Mouse (Mus musculus) E14TG2a.4 (cell line): Measurements from ENCODE around the gene Wdr25.
"Not testable (repeated sequence)": the region's sequence is repeated elsewhere in the genome, so short reads cannot be mapped to it uniquely, and the experiment has no call there.

Experiments used
- H3K27me3 ChIP-seq: 2 replicates; pipeline ENCODE4 v1.6.1; 2014; ENCODE audit warnings: low read length, control low read depth; ENCODE audit not compliant: insufficient read depth
- H3K36me3 ChIP-seq: 2 replicates; pipeline ENCODE4 v1.6.1; 2014; ENCODE audit warnings: low read length, control low read depth; ENCODE audit not compliant: insufficient read depth
- H3K4me1 ChIP-seq: replicated peaks from 2 replicates; pipeline ENCODE4 v1.6.1; 2014; ENCODE audit warnings: low read depth, low read length, control low read depth
- H3K4me3 ChIP-seq: replicated peaks from 2 replicates; pipeline ENCODE4 v1.5.1; 2014; ENCODE audit warnings: mild to moderate bottlenecking, low read length
- H3K9me3 ChIP-seq: 2 replicates; pipeline ENCODE4 v1.6.1; 2014; ENCODE audit warnings: low read length, control low read depth
- CTCF ChIP-seq: conservative IDR thresholded peaks from 2 replicates; pipeline ENCODE4 v1.5.1; 2014; ENCODE audit warnings: low read length
- NANOG ChIP-seq: IDR thresholded peaks from 2 replicates; pipeline ENCODE4 v1.6.1; 2014; ENCODE audit warnings: borderline replicate concordance, low read length, mixed read lengths
- POU5F1 ChIP-seq: IDR thresholded peaks from 2 replicates; pipeline ENCODE4 v1.6.1; 2014; ENCODE audit warnings: low read length, borderline replicate concordance

Gene Wdr25

GRCm38 (mm10) chr12:108892989-108893714, at the start of gene Wdr25:
TSS of gene Wdr25 (plus strand) at chr12:108893631.
- Histone ChIP-seq H3K4me3 (peak within 1 kb of the TSS; percentile 97), H3K27me3 (no peaks in the 10 kb centered on the region), H3K36me3 (peaks cover 53% of the 10 kb centered on the region), H3K9me3 (no peaks in the 10 kb centered on the region), H3K4me1 (peaks cover 38% of the 10 kb centered on the region)
- TF ChIP-seq POU5F1 (no peak), CTCF (no peak), NANOG (no peak)

GRCm38 (mm10) chr12:108848033-108848432, 45.4 kb upstream of the Wdr25 start:
- not testable (repeated sequence) for H3K9me3 ChIP-seq, H3K36me3 ChIP-seq, H3K27me3 ChIP-seq, H3K4me1 ChIP-seq, H3K4me3 ChIP-seq

- H3K9me3 ChIP-seq, result no peaks in the 10 kb centered on the region
- no peak overlapping the region for H3K4me3 ChIP-seq
- H3K4me1 ChIP-seq, result no peaks in the 10 kb centered on the region; the same call in 1 of the 2 replicates
- TF ChIP-seq CTCF, result no peak
- TF ChIP-seq NANOG, result no peak
- TF ChIP-seq POU5F1, result no peak
- peaks cover 6% of the 10 kb centered on the region; the same call in 1 of the 2 replicates for H3K36me3 ChIP-seq
- no peaks in the 10 kb centered on the region for H3K27me3 ChIP-seq
Measured at GRCm38 (mm10) chr12:108849488-108850022, 43.9 kb upstream of the Wdr25 start.

- TF ChIP-seq NANOG (no peak), POU5F1 (no peak), CTCF (no peak)
- H3K36me3 ChIP-seq, result 0 out of 2 replicates have a peak, but pooled peaks cover 1% of the 10 kb centered on the region
- H3K27me3 ChIP-seq, result no peaks in the 10 kb centered on the region
- no peaks in the 10 kb centered on the region for H3K9me3 ChIP-seq
- no peak overlapping the region for H3K4me3 ChIP-seq
- H3K4me1 ChIP-seq, result no peaks in the 10 kb centered on the region; the same call in 1 of the 2 replicates
Measured at GRCm38 (mm10) chr12:108850129-108850528, 43.3 kb upstream of the Wdr25 start.

DNA sequence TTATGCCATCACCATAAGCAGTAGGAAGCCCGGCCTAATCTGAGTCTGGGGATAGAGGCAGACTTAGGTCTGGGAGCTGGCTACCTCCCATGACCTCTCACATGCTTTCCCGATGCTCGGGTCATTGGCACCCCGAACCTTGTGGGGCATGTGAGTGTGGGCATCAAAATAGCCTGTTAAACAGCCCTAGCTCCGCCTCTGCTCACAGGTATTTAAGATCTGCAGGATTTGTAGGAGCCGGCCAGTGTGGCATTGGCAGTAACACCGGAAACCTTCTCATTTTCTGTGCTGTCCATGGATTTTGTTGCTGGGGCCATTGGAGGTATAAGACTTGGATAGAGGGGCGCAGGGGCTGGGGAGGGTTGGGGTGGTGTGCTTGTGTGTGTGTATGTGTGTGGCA, 42.5 kb upstream of the Wdr25 start:
- Histone ChIP-seq H3K27me3 (no peaks in the 10 kb centered on the region), H3K36me3 (no peaks in the 10 kb centered on the region), H3K9me3 (no peaks in the 10 kb centered on the region), H3K4me3 (no peak overlapping the region), H3K4me1 (no peaks in the 10 kb centered on the region; the same call in 1 of the 2 replicates)
- TF ChIP-seq CTCF (no peak), POU5F1 (no peak), NANOG (no peak)

GRCm38 (mm10) chr12:108852822-108853221, 40.6 kb upstream of the Wdr25 start:
- Histone ChIP-seq H3K27me3 (no peaks in the 10 kb centered on the region), H3K36me3 (no peaks in the 10 kb centered on the region)
- no peak for TF ChIP-seq CTCF
- TF ChIP-seq NANOG, result no peak
- no peak for TF ChIP-seq POU5F1

GRCm38 (mm10) chr12:108855081-108855480, 38.4 kb upstream of the Wdr25 start:
- Histone ChIP-seq H3K4me1 (peaks cover 7% of the 10 kb centered on the region), H3K9me3 (no peaks in the 10 kb centered on the region), H3K27me3 (no peaks in the 10 kb centered on the region), H3K36me3 (peaks cover 14% of the 10 kb centered on the region), H3K4me3 (no peak overlapping the region)
- TF ChIP-seq CTCF (no peak), NANOG (no peak), POU5F1 (no peak)

More at GRCm38 (mm10) chr12:108852822-108853221, 40.6 kb upstream of the Wdr25 start:
- no peaks in the 10 kb centered on the region; the same call in 1 of the 2 replicates for H3K4me1 ChIP-seq
- H3K9me3 ChIP-seq, result no peaks in the 10 kb centered on the region
- no peak overlapping the region for H3K4me3 ChIP-seq

DNA sequence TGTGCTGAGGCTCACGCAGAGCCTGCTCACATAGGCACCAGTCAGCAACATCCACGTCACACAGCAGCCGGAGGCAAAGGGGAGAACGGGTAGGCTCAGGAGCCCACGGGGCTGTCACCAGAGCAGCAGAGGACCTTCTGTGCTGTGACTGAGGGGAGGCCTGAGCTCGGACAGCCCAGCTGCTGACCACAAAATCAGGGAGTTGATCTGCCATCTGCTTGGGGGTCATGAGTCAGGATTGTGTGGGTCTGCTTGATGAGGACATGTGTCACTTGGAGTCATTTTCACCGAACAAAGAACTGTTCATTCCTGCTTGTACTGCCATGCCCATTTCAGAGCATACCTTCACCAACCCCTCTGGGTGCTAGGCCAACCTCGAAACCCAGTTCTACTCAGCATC, 37.2 kb upstream of the Wdr25 start:
- H3K27me3 ChIP-seq, result no peaks in the 10 kb centered on the region
- H3K4me1 ChIP-seq, result peaks cover 9% of the 10 kb centered on the region
- TF ChIP-seq NANOG (no peak), CTCF (no peak), POU5F1 (no peak)
- peaks cover 25% of the 10 kb centered on the region for H3K36me3 ChIP-seq
- no peaks in the 10 kb centered on the region for H3K9me3 ChIP-seq
- no peak overlapping the region for H3K4me3 ChIP-seq

DNA sequence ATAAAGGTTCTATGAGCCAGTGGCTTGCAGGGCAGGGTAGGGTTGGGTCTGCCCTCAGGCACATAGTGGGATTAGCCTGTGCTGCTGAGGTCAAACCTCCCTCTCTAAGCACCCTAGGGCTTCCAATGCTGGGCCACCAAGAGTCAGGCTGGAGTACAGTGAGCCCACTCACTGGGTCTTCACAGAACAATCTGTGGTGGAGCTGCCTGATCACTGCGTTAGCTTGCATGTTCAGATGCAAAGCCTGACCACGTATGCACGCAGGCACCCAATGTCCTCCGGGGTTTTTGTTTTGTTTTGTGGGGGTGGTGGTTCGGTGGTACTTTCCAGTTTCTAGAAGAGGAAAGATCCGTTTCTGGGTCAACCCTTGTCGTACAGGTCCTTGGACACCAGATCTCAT, 36.3 kb upstream of the Wdr25 start:
- no peaks in the 10 kb centered on the region for H3K9me3 ChIP-seq
- TF ChIP-seq CTCF, result no peak
- no peak for TF ChIP-seq POU5F1
- TF ChIP-seq NANOG, result no peak
- no peak overlapping the region for H3K4me3 ChIP-seq
- H3K4me1 ChIP-seq, result peaks cover 9% of the 10 kb centered on the region
- H3K27me3 ChIP-seq, result no peaks in the 10 kb centered on the region
- peaks cover 34% of the 10 kb centered on the region for H3K36me3 ChIP-seq
